Mouse (Mus musculus): ENCODE measurements around the gene Ppm1h.

DNA sequence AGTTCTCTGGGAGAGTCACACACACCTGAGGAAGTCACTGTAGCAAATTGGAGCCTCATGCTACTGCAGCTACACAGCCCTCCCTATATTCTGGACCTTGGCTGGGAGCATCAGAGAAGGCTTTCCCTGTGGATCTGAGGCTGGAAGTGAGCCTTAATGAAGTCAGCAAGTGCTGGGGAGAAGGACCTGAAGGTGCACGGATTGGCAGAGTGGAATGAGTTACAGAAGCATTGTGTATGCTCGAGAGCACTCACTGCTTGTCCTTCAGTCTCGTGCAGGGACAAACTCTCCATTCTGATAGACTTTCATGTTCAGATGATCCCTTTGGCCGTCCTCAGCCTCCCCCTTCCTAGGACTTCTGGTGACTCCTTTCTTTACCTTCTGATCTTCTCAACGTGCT, 26.3 kb downstream of the Ppm1h start:
- TF ChIP-seq CTCF (IDR thresholded peaks at IDR 0.05; ENCODE audit: control insufficient read depth, insufficient read depth, low read length) (no peak), POLR2A (IDR thresholded peaks at IDR 0.05; ENCODE audit: borderline replicate concordance, control insufficient read depth, low read depth, low read length) (no peak)

All from bone marrow, adult 2 months (tissue).